8 mouse cellular contexts compared by ENCODE assay signal in genomic region chr6:140623226-140624095, GRCm38 (mm10). TPM values are rescaled to one million over a fixed set of nuclear protein-coding genes. Genes with fewer than 3 reads are reported as not detected.
DNase-seq lines count a peak whose midpoint lies in the region; ATAC-seq and TF ChIP-seq lines count a peak whose summit lies in the region.

No protein-coding gene starts in this region.

- peak overlapping the region; percentile 100 for H3K9ac ChIP-seq in embryonic facial prominence, embryonic 15.5 days
- peak overlapping the region; percentile 93 for H3K9ac ChIP-seq in kidney, embryonic 15.5 days

- no peaks in the 10 kb centered on the region for H3K27me3 ChIP-seq in embryonic facial prominence, embryonic 15.5 days
- H3K27me3 ChIP-seq in heart, embryonic 10.5 days (ENCODE audit: insufficient read depth, poor library complexity, severe bottlenecking) = no peaks in the 10 kb centered on the region; the same call in 1 of the 2 replicates
- no peaks in the 10 kb centered on the region for H3K27me3 ChIP-seq in kidney, embryonic 15.5 days

- TF ChIP-seq POLR2A in bone marrow, adult 2 months (IDR thresholded peaks at IDR 0.05; ENCODE audit: borderline replicate concordance, control insufficient read depth, low read depth, low read length) = peak; percentile 39; the same call in 1 of the 2 replicates

- H3K4me1 ChIP-seq in bone marrow, adult 2 months (ENCODE audit: control insufficient read depth, insufficient read depth, low read length) = no peaks in the 10 kb centered on the region; the same call in 1 of the 2 replicates
- H3K4me1 ChIP-seq in embryonic facial prominence, embryonic 15.5 days = peaks cover 28% of the 10 kb centered on the region
- H3K4me1 ChIP-seq in heart, embryonic 10.5 days = peaks cover 25% of the 10 kb centered on the region
- H3K4me1 ChIP-seq in kidney, embryonic 15.5 days = peaks cover 34% of the 10 kb centered on the region

- H3K27ac ChIP-seq in bone marrow, adult 2 months (ENCODE audit: control insufficient read depth, insufficient read depth, low read depth, low read length, poor library complexity) = peak overlapping the region; percentile 95
- peak overlapping the region; percentile 97 for H3K27ac ChIP-seq in embryonic facial prominence, embryonic 15.5 days (replicated peaks)
- H3K27ac ChIP-seq in heart, embryonic 10.5 days = peak overlapping the region; percentile 99
- H3K27ac ChIP-seq in kidney, embryonic 15.5 days = peak overlapping the region; percentile 92

- TF ChIP-seq CTCF in bone marrow, adult 2 months (IDR thresholded peaks at IDR 0.05; ENCODE audit: control insufficient read depth, insufficient read depth, low read length) = no peak

- H3K4me2 ChIP-seq in embryonic facial prominence, embryonic 15.5 days (replicated peaks) = peak overlapping the region; percentile 63
- peak overlapping the region; percentile 60 for H3K4me2 ChIP-seq in kidney, embryonic 15.5 days

- no peaks in the 10 kb centered on the region for H3K36me3 ChIP-seq in embryonic facial prominence, embryonic 15.5 days
- H3K36me3 ChIP-seq in heart, embryonic 10.5 days = no peaks in the 10 kb centered on the region
- no peaks in the 10 kb centered on the region; the same call in 1 of the 2 replicates for H3K36me3 ChIP-seq in kidney, embryonic 15.5 days

- H3K4me3 ChIP-seq in bone marrow, adult 2 months (replicated peaks; ENCODE audit: control insufficient read depth, low read depth, low read length) = peak overlapping the region; percentile 88
- peak overlapping the region; percentile 100 for H3K4me3 ChIP-seq in embryonic facial prominence, embryonic 15.5 days (replicated peaks)
- H3K4me3 ChIP-seq in heart, embryonic 10.5 days = peak overlapping the region; percentile 99
- H3K4me3 ChIP-seq in kidney, embryonic 15.5 days (replicated peaks) = peak overlapping the region; percentile 73

- H3K9me3 ChIP-seq in embryonic facial prominence, embryonic 15.5 days (replicated peaks) = no peaks in the 10 kb centered on the region
- no peaks in the 10 kb centered on the region for H3K9me3 ChIP-seq in heart, embryonic 10.5 days
- no peaks in the 10 kb centered on the region for H3K9me3 ChIP-seq in kidney, embryonic 15.5 days (replicated peaks)

- DNase-seq in 416B (ENCODE audit: low read depth) (peak; percentile 93), liver (peak; percentile 93)
- peak; percentile 95 for DNase-seq in heart, embryonic 10.5 days (ENCODE audit: low spot score)
- peak; percentile 91 to 95 for DNase-seq in spleen, postnatal 4 days (ENCODE audit: low spot score in 2 of 2)

- WGBS in bone marrow, adult 2 months = under 1% methylated on average over 116 of the region's 117 CpGs
- WGBS in embryonic facial prominence, embryonic 15.5 days = 0% methylated on average over 107 of the region's 117 CpGs
- WGBS in heart, embryonic 10.5 days = under 1% methylated on average over 97 of the region's 117 CpGs
- WGBS in kidney, embryonic 15.5 days = under 1% methylated on average over 85 of the region's 117 CpGs

- ATAC-seq in embryonic facial prominence, embryonic 15.5 days (ENCODE audit: insufficient number of reproducible peaks, low FRiP score, low TSS enrichment, low read depth) = peak; percentile 95
- peak; percentile 93 for ATAC-seq in kidney, embryonic 15.5 days (replicated peaks; ENCODE audit: low FRiP score)
- peak; percentile 51 for ATAC-seq in monocyte, adult 5-6 weeks (replicated peaks; ENCODE audit: insufficient number of reproducible peaks, low FRiP score, low TSS enrichment, poor library complexity, severe bottlenecking)

RNA-seq across cellular contexts. Expression of gene Aebp2, which starts 1.0 kb away (rescaled TPM):
- 7.1 and 12.2 TPM in 2 replicates for polyA plus RNA-seq in bone marrow, adult 2 months (2011; ENCODE audit: insufficient read depth, insufficient read length, low replicate concordance, missing spikeins)
- polyA plus RNA-seq in embryonic facial prominence, embryonic 15.5 days (2015; fragmentation: Nextera tagmentation; extraction: Ambion mirVana) = 13.7 and 15.2 TPM in 2 replicates
- polyA plus RNA-seq in heart, embryonic 10.5 days (2016; fragmentation: Nextera tagmentation; extraction: Ambion mirVana) = 7.0 and 11.0 TPM in 2 replicates
- 11.4 and 11.7 TPM in 2 replicates for polyA plus RNA-seq in kidney, embryonic 15.5 days (2015; fragmentation: Nextera tagmentation; extraction: Ambion mirVana)
- 58.7 to 97.9 TPM (median 72.9 TPM) in 3 replicates for total RNA-seq in monocyte, adult 5-6 weeks (2017)

Comparison
In these comparisons a context has a peak if more than half of its experiments do, and no peak if none do; other contexts are left out.
1. Peak in every context shown above with its lines: DNase-seq, ATAC-seq, H3K4me3 ChIP-seq and H3K27ac ChIP-seq.